Comparison of ENCODE assay signal across 22 mouse cellular contexts in genomic region chr15:12296228-12296627, GRCm38 (mm10). TPM values are rescaled to one million over a fixed set of nuclear protein-coding genes. Genes with fewer than 3 reads are reported as not detected.
"Had no signal": no experiment of that assay in that cellular context is flagged by ENCODE, and none has a peak within 500 bp of the region (broad histone marks: within the 10 kb centered on the region; RNA-seq: fewer than 3 reads in every experiment).

No protein-coding gene starts in this region.

- H3K9ac ChIP-seq: limb, embryonic 13.5 days; liver, embryonic 13.5 days; midbrain, embryonic 13.5 days had no signal

- H3K4me2 ChIP-seq: limb, embryonic 13.5 days; liver, embryonic 13.5 days; midbrain, embryonic 13.5 days had no signal

- H3K4me3 ChIP-seq: layer of hippocampus, adult 2 months; limb, embryonic 10.5 days; limb, embryonic 13.5 days; liver, embryonic 13.5 days; megakaryocyte, embryonic 14.5 days; midbrain, embryonic 10.5 days; midbrain, embryonic 13.5 days had no signal

- H3K4me1 ChIP-seq: limb, embryonic 10.5 days; limb, embryonic 13.5 days; midbrain, embryonic 10.5 days; midbrain, embryonic 13.5 days had no signal

- H3K36me3 ChIP-seq: limb, embryonic 10.5 days; limb, embryonic 13.5 days; liver, embryonic 13.5 days; midbrain, embryonic 10.5 days; midbrain, embryonic 13.5 days had no signal

- ATAC-seq: intestine, embryonic 16.5 days; midbrain, embryonic 13.5 days; midbrain, embryonic 16.5 days had no signal

- H3K27ac ChIP-seq: kidney, postnatal 0 days; layer of hippocampus, adult 2 months; limb, embryonic 10.5 days; limb, embryonic 13.5 days; liver, embryonic 13.5 days; macrophage; midbrain, embryonic 10.5 days; midbrain, embryonic 13.5 days had no signal

- DNase-seq: kidney, adult 18-20 months; kidney, adult 9 months; kidney, postnatal 25 days; layer of hippocampus, adult 9-11 months; liver; liver, embryonic 13.5 days; lung, adult 2 months; lung, postnatal 14 days; thymus, adult 2 months had no signal

- H3K27me3 ChIP-seq: limb, embryonic 13.5 days; liver, embryonic 13.5 days; midbrain, embryonic 13.5 days had no signal

- H3K9me3 ChIP-seq: limb, embryonic 10.5 days; limb, embryonic 13.5 days; liver, embryonic 13.5 days; megakaryocyte, embryonic 14.5 days; midbrain, embryonic 10.5 days; midbrain, embryonic 13.5 days had no signal

RNA-seq across cellular contexts. Expression of gene 1810049J17Rik, which starts 25.5 kb away (rescaled TPM):
- polyA plus RNA-seq: large intestine, adult 2 months; lung, adult 2 months; midbrain, embryonic 16.5 days; small intestine, adult 2 months; spleen, adult 2 months; thymus, adult 2 months had no signal
